8 mouse cellular contexts compared by ENCODE assay signal in the genomic region with DNA sequence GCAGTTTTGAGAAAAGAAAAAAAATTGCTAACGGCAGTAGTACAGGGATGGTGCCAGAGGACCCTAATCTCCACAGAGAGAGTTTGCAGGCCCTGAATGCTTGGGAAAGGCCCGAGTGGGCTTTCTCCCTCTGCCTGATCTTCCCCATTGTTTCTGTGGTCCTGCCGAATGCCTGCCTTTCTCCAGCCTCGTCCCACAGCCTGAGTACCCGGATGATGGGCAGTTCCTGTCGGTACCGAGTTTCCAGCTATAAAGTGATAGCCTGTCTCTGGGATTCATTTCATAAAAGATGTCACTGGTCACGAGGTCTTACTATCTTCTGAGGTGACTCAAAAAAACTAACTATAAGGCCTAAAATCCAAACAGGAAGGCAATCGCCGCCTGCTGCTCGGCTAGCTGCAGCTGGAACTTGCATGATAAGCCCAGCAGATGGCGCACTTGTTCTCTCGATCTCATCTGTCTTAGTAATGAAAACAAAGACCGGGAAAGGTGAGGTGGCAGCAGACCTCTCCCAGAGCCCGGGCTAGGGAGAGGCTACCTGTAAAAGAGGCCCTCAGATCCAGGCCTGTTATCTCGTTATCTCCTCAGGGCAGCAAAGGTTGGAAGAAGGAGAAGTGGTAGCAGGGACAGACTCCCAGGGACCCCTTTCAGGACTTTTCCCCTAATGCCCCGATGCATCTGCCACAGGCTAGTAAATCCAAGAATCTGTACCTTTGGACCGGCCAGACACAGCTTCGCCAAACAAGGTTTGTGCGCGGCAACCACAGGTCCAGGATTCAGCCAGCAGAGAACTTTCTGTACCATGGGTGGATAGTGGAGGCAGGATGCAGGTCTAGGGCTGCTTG. TPM values are rescaled to one million over a fixed set of nuclear protein-coding genes. Genes with fewer than 3 reads are reported as not detected.
DNase-seq lines count a peak whose midpoint lies in the region; ATAC-seq and TF ChIP-seq lines count a peak whose summit lies in the region.

No protein-coding gene starts in this region.

- DNase-seq in ES-CJ7 (ENCODE audit: low read depth, low spot score), result peak; percentile 86
- DNase-seq in cerebellum, adult 11-12 months, result peak; percentile 88
- peak; percentile 93 for DNase-seq in forebrain, postnatal 0 days
- peak; percentile 88 for DNase-seq in heart, postnatal 4 days
- DNase-seq in layer of hippocampus, adult 2 months (ENCODE audit: low spot score in 2 of 2), result peak; percentile 85
- DNase-seq in lung, adult 2 months, result peak; percentile 75
- peak; percentile 53 to 67 for DNase-seq in thymus, adult 18-20 months

- H3K27ac ChIP-seq in forebrain, postnatal 0 days (ENCODE audit: low read depth, low read length), result no peak overlapping the region
- H3K27ac ChIP-seq in layer of hippocampus, adult 2 months, result peak overlapping the region; percentile 61
- no peak overlapping the region for H3K27ac ChIP-seq in olfactory bulb, adult 2 months (ENCODE audit: insufficient read depth, low read depth, low read length)

- ATAC-seq in forebrain, postnatal 0 days, result peak; percentile 82

- no peaks in the 10 kb centered on the region for H3K9me3 ChIP-seq in forebrain, postnatal 0 days (ENCODE audit: low read length)

- no peak for TF ChIP-seq POLR2A in lung, adult 2 months (IDR thresholded peaks at IDR 0.05; ENCODE audit: borderline replicate concordance, extremely low read depth, low read depth, low read length)
- no peak for TF ChIP-seq POLR2A in olfactory bulb, adult 2 months (IDR thresholded peaks at IDR 0.05; ENCODE audit: insufficient read depth, low read depth, low read length)

- peak; percentile 94 for TF ChIP-seq CTCF in forebrain, postnatal 0 days (IDR thresholded peaks at IDR 0.05; ENCODE audit: low read depth)
- peak; percentile 90 for TF ChIP-seq CTCF in layer of hippocampus, adult 2 months (conservative IDR thresholded peaks at IDR 0.05)
- peak; percentile 87 for TF ChIP-seq CTCF in lung, adult 2 months (IDR thresholded peaks at IDR 0.05; ENCODE audit: insufficient read depth, low read length)
- peak; percentile 58; the same call in 1 of the 2 replicates for TF ChIP-seq CTCF in olfactory bulb, adult 2 months (IDR thresholded peaks at IDR 0.05; ENCODE audit: insufficient read depth, low read depth, low read length)

- no peaks in the 10 kb centered on the region for H3K27me3 ChIP-seq in forebrain, postnatal 0 days (ENCODE audit: insufficient read depth, low read length)

- peak overlapping the region; percentile 17 for H3K4me3 ChIP-seq in forebrain, postnatal 0 days (ENCODE audit: low read depth, low read length)
- no peak overlapping the region for H3K4me3 ChIP-seq in layer of hippocampus, adult 2 months
- no peak overlapping the region for H3K4me3 ChIP-seq in lung, adult 2 months (replicated peaks; ENCODE audit: extremely low read depth, low read depth, low read length)
- no peak overlapping the region for H3K4me3 ChIP-seq in olfactory bulb, adult 2 months (ENCODE audit: insufficient read depth, low read depth, low read length)

- 18% methylated on average over 21 of the region's 21 CpGs for WGBS in forebrain, postnatal 0 days
- 25% methylated on average over 21 of the region's 21 CpGs for WGBS in lung, adult 2 months
- 22% methylated on average over 21 of the region's 21 CpGs for WGBS in olfactory bulb, adult 2 months

- peak overlapping the region; percentile 50 for H3K4me2 ChIP-seq in forebrain, postnatal 0 days (ENCODE audit: low read depth)

- H3K36me3 ChIP-seq in forebrain, postnatal 0 days (ENCODE audit: insufficient read depth), result peaks cover 9% of the 10 kb centered on the region

- H3K4me1 ChIP-seq in forebrain, postnatal 0 days (ENCODE audit: insufficient read depth), result peaks cover 4% of the 10 kb centered on the region
- H3K4me1 ChIP-seq in lung, adult 2 months (ENCODE audit: control insufficient read depth, insufficient read depth, low read length), result no peaks in the 10 kb centered on the region
- H3K4me1 ChIP-seq in olfactory bulb, adult 2 months (ENCODE audit: control insufficient read depth, insufficient read depth, low read length), result peaks cover 21% of the 10 kb centered on the region

- peak overlapping the region; percentile 25; the same call in 1 of the 2 replicates for H3K9ac ChIP-seq in forebrain, postnatal 0 days

RNA-seq across cellular contexts. Expression of a gene that starts 19.7 kb away (rescaled TPM):
- total RNA-seq in forebrain, postnatal 0 days (2014; rRNA removed), result 144 and 195 TPM in 2 replicates
- polyA plus RNA-seq in forebrain, postnatal 0 days (2015; fragmentation: Nextera tagmentation; extraction: Ambion mirVana), result 97.7 and 107 TPM in 2 replicates
- 10 to 100 TPM; 28.4 to 30.1 TPM for total RNA-seq in heart, postnatal 4 days (2021)
- total RNA-seq in layer of hippocampus, adult 2 months (2021), result 10 to 100 TPM; 32.8 to 39.3 TPM
- 35.4 and 35.6 TPM in 2 replicates for polyA plus RNA-seq in lung, adult 2 months (2012; rRNA removed)
- not detected in 2 replicates for polyA plus RNA-seq in olfactory bulb, adult 2 months (2012; ENCODE audit: insufficient read depth, insufficient read length, low replicate concordance, missing spikeins)

RNA-seq across cellular contexts. Expression of a gene that starts 22.9 kb away (rescaled TPM):
- total RNA-seq in forebrain, postnatal 0 days (2014; rRNA removed), result 3.2 and 4.2 TPM in 2 replicates
- 3.6 and 5.6 TPM in 2 replicates for polyA plus RNA-seq in forebrain, postnatal 0 days (2015; fragmentation: Nextera tagmentation; extraction: Ambion mirVana)
- total RNA-seq in heart, postnatal 4 days (2021), result 1 to 10 TPM; 3.8 to 4.6 TPM
- 1 to 10 TPM; 7.2 to 9.5 TPM for total RNA-seq in layer of hippocampus, adult 2 months (2021)
- 28.5 and 32.3 TPM in 2 replicates for polyA plus RNA-seq in lung, adult 2 months (2012; rRNA removed)
- polyA plus RNA-seq in olfactory bulb, adult 2 months (2012; ENCODE audit: insufficient read depth, insufficient read length, low replicate concordance, missing spikeins), result not detected in 2 replicates
